ENCODE assay signal across 8 mouse cellular contexts in genomic region chr2:91953825-91954224, GRCm38 (mm10). TPM values are rescaled to one million over a fixed set of nuclear protein-coding genes. Genes with fewer than 3 reads are reported as not detected.
DNase-seq lines count a peak whose midpoint lies in the region; ATAC-seq and TF ChIP-seq lines count a peak whose summit lies in the region.

No protein-coding gene starts in this region.

- no peak overlapping the region for H3K4me3 ChIP-seq in heart, embryonic 13.5 days
- no peak overlapping the region for H3K4me3 ChIP-seq in stomach, embryonic 14.5 days (ENCODE audit: low read depth, low read length)
- no peak overlapping the region for H3K4me3 ChIP-seq in forebrain, postnatal 0 days (ENCODE audit: low read depth, low read length)

- peaks cover 93% of the 10 kb centered on the region for H3K4me1 ChIP-seq in heart, embryonic 13.5 days
- H3K4me1 ChIP-seq in stomach, embryonic 14.5 days (ENCODE audit: control insufficient read depth, insufficient read depth, low read length) = peaks cover 49% of the 10 kb centered on the region
- H3K4me1 ChIP-seq in forebrain, postnatal 0 days (ENCODE audit: insufficient read depth) = peaks cover 11% of the 10 kb centered on the region

- no peak for ATAC-seq in heart, embryonic 13.5 days (ENCODE audit: extremely low read depth, insufficient number of reproducible peaks, low FRiP score, low TSS enrichment)
- peak; percentile 51 for ATAC-seq in stomach, embryonic 14.5 days (ENCODE audit: insufficient number of reproducible peaks, insufficient read depth, low FRiP score, low read depth)
- ATAC-seq in CD4-positive, CD25-positive, alpha-beta regulatory T cell, adult 4 months = no peak
- no peak for ATAC-seq in forebrain, postnatal 0 days

- no peaks in the 10 kb centered on the region for H3K9me3 ChIP-seq in heart, embryonic 13.5 days
- no peaks in the 10 kb centered on the region for H3K9me3 ChIP-seq in stomach, embryonic 14.5 days (ENCODE audit: control insufficient read depth, low read depth, low read length)
- no peaks in the 10 kb centered on the region for H3K9me3 ChIP-seq in forebrain, postnatal 0 days (ENCODE audit: low read length)

- peak; percentile 54 for DNase-seq in cerebellum, adult 11 months
- DNase-seq in cerebellum, adult 9-10 months = no peak
- DNase-seq in adrenal gland, postnatal 25 days = peak; percentile 53
- DNase-seq in kidney, postnatal 36 days = peak; percentile 89 to 91
- DNase-seq in forebrain, postnatal 0 days = no peak

- H3K27me3 ChIP-seq in heart, embryonic 13.5 days (replicated peaks) = no peaks in the 10 kb centered on the region
- H3K27me3 ChIP-seq in stomach, embryonic 14.5 days (ENCODE audit: control insufficient read depth, insufficient read depth, low read length) = no peaks in the 10 kb centered on the region
- H3K27me3 ChIP-seq in forebrain, postnatal 0 days (ENCODE audit: insufficient read depth, low read length) = no peaks in the 10 kb centered on the region

- 10% methylated on average over 5 of the region's 5 CpGs for WGBS in heart, embryonic 13.5 days
- 9% methylated on average over 5 of the region's 5 CpGs for WGBS in stomach, embryonic 14.5 days
- WGBS in forebrain, postnatal 0 days = 29% methylated on average over 5 of the region's 5 CpGs

- peak overlapping the region; percentile 33; the same call in 1 of the 2 replicates for H3K4me2 ChIP-seq in heart, embryonic 13.5 days
- no peak overlapping the region for H3K4me2 ChIP-seq in stomach, embryonic 14.5 days (replicated peaks; ENCODE audit: low read depth, low read length)
- H3K4me2 ChIP-seq in forebrain, postnatal 0 days (ENCODE audit: low read depth) = no peak overlapping the region

- H3K9ac ChIP-seq in heart, embryonic 13.5 days = peak overlapping the region; percentile 63
- H3K9ac ChIP-seq in stomach, embryonic 14.5 days (replicated peaks; ENCODE audit: low read depth, low read length) = no peak overlapping the region
- H3K9ac ChIP-seq in forebrain, postnatal 0 days = no peak overlapping the region

- TF ChIP-seq CTCF in forebrain, postnatal 0 days (IDR thresholded peaks at IDR 0.05; ENCODE audit: low read depth) = no peak

- H3K36me3 ChIP-seq in heart, embryonic 13.5 days = peaks cover 4% of the 10 kb centered on the region; the same call in 1 of the 2 replicates
- no peaks in the 10 kb centered on the region for H3K36me3 ChIP-seq in stomach, embryonic 14.5 days (ENCODE audit: control insufficient read depth, insufficient read depth, low read length)
- H3K36me3 ChIP-seq in forebrain, postnatal 0 days (ENCODE audit: insufficient read depth) = no peaks in the 10 kb centered on the region

- peak overlapping the region; percentile 85 for H3K27ac ChIP-seq in heart, embryonic 13.5 days (replicated peaks)
- peak overlapping the region; percentile 55; the same call in 1 of the 2 replicates for H3K27ac ChIP-seq in stomach, embryonic 14.5 days (ENCODE audit: low read length)
- no peak overlapping the region for H3K27ac ChIP-seq in forebrain, postnatal 0 days (ENCODE audit: low read depth, low read length)

RNA-seq across cellular contexts. Expression of gene Gm9821, which starts 8.3 kb away (rescaled TPM):
- total RNA-seq in adrenal gland, postnatal 25 days (2021) = not detected in 2 replicates
- polyA plus RNA-seq in heart, embryonic 13.5 days (2015; fragmentation: Nextera tagmentation; extraction: Ambion mirVana) = 1.6 and 2.2 TPM in 2 replicates
- polyA plus RNA-seq in stomach, embryonic 14.5 days (2014; fragmentation: Nextera tagmentation; extraction: Ambion mirVana) = 1.2 and 1.4 TPM in 2 replicates
- polyA plus RNA-seq in CD4-positive, CD25-positive, alpha-beta regulatory T cell, adult 4 months (2017; shearing (Covaris generic)) = under 1 TPM; 0.82 to 0.86 TPM
- total RNA-seq in forebrain, postnatal 0 days (2014; rRNA removed) = not detected in 2 replicates
- polyA plus RNA-seq in forebrain, postnatal 0 days (2015; fragmentation: Nextera tagmentation; extraction: Ambion mirVana) = not detected in 2 replicates

RNA-seq across cellular contexts. Expression of gene Mdk, which starts 21.7 kb away (rescaled TPM):
- total RNA-seq in adrenal gland, postnatal 25 days (2021) = 3.5 and 5.8 TPM in 2 replicates
- polyA plus RNA-seq in heart, embryonic 13.5 days (2015; fragmentation: Nextera tagmentation; extraction: Ambion mirVana) = 603 and 654 TPM in 2 replicates
- polyA plus RNA-seq in stomach, embryonic 14.5 days (2014; fragmentation: Nextera tagmentation; extraction: Ambion mirVana) = 1,102 and 1,256 TPM in 2 replicates
- polyA plus RNA-seq in CD4-positive, CD25-positive, alpha-beta regulatory T cell, adult 4 months (2017; shearing (Covaris generic)) = 1 to 10 TPM; 1.9 to 3.1 TPM
- 74.2 and 75.5 TPM in 2 replicates for total RNA-seq in forebrain, postnatal 0 days (2014; rRNA removed)
- polyA plus RNA-seq in forebrain, postnatal 0 days (2015; fragmentation: Nextera tagmentation; extraction: Ambion mirVana) = 121 and 162 TPM in 2 replicates

RNA-seq across cellular contexts. Expression of gene Dgkz, which starts 21.8 kb away (rescaled TPM):
- total RNA-seq in adrenal gland, postnatal 25 days (2021) = 42.2 and 61.5 TPM in 2 replicates
- polyA plus RNA-seq in heart, embryonic 13.5 days (2015; fragmentation: Nextera tagmentation; extraction: Ambion mirVana) = 37.9 and 43.4 TPM in 2 replicates
- polyA plus RNA-seq in stomach, embryonic 14.5 days (2014; fragmentation: Nextera tagmentation; extraction: Ambion mirVana) = 45.4 and 47.9 TPM in 2 replicates
- 100 to 1,000 TPM; 131 to 138 TPM for polyA plus RNA-seq in CD4-positive, CD25-positive, alpha-beta regulatory T cell, adult 4 months (2017; shearing (Covaris generic))
- total RNA-seq in forebrain, postnatal 0 days (2014; rRNA removed) = 112 and 116 TPM in 2 replicates
- polyA plus RNA-seq in forebrain, postnatal 0 days (2015; fragmentation: Nextera tagmentation; extraction: Ambion mirVana) = 29.1 and 31.4 TPM in 2 replicates

RNA-seq across cellular contexts. Expression of gene Chrm4, which starts 26.8 kb away (rescaled TPM):
- total RNA-seq in adrenal gland, postnatal 25 days (2021) = 0.94 and 1.7 TPM in 2 replicates
- not detected in 2 replicates for polyA plus RNA-seq in heart, embryonic 13.5 days (2015; fragmentation: Nextera tagmentation; extraction: Ambion mirVana)
- polyA plus RNA-seq in stomach, embryonic 14.5 days (2014; fragmentation: Nextera tagmentation; extraction: Ambion mirVana) = 0.17 TPM in 1 of 2 replicates, not detected in the other
- under 1 TPM in 1 of 2 experiments, not detected in 1; 0.30 TPM for polyA plus RNA-seq in CD4-positive, CD25-positive, alpha-beta regulatory T cell, adult 4 months (2017; shearing (Covaris generic))
- total RNA-seq in forebrain, postnatal 0 days (2014; rRNA removed) = 4.0 and 7.0 TPM in 2 replicates
- polyA plus RNA-seq in forebrain, postnatal 0 days (2015; fragmentation: Nextera tagmentation; extraction: Ambion mirVana) = 1.1 and 1.3 TPM in 2 replicates

Comparison
In these comparisons a context has a peak if more than half of its experiments do, and no peak if none do; other contexts are left out.
1. DNase-seq: peak in cerebellum, adult 11 months (single experiment), adrenal gland, postnatal 25 days (single experiment) and kidney, postnatal 36 days (2 of 2); none in cerebellum, adult 9-10 months (single experiment) and forebrain, postnatal 0 days (single experiment).
2. RNA of gene Mdk, which starts 21.7 kb away (polyA plus RNA-seq): 1,102 to 1,256 TPM in stomach, embryonic 14.5 days, 603 to 654 TPM in heart, embryonic 13.5 days and 121 to 162 TPM in forebrain, postnatal 0 days; 1.9 to 3.1 TPM in CD4-positive, CD25-positive, alpha-beta regulatory T cell, adult 4 months; every median in the first group is over 10 times any median in the second.